Mouse (Mus musculus): ENCODE results near the gene Orm2. TPM values are rescaled to one million over a fixed set of nuclear protein-coding genes. Genes with fewer than 3 reads are reported as not detected.

The Orm2 gene
- polyA plus RNA-seq, 1 experiment from 2014 or later, result not detected

DNA sequence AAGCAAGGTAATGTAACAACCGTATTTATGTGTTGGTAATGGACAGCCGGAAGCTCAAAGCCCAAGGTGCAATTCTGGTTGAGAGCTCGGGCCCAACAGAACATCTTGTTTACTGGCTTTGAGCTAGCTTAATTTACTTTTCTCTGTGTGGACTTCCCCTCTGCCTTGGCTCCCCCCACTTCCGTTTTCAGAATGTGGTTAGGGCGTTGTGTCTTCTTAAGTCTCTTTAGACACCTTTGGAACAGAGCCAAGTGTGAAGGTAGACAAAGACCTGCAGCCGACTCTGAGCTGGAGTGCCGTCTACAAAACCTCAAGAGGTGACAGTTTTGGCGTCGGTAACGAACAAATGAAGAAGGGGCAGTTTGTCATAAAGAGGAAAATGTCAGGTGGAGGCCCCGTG lies 23.5 kb downstream of the Orm2 start:
- H3K4me3 ChIP-seq (ENCODE audit: low read depth, low read length), result no peak overlapping the region
- H3K27me3 ChIP-seq (ENCODE audit: control insufficient read depth, insufficient read depth, low read depth, low read length), result no peaks in the 10 kb centered on the region
- peaks cover 56% of the 10 kb centered on the region for H3K4me1 ChIP-seq (ENCODE audit: control insufficient read depth, low read depth, low read length)
- ATAC-seq (ENCODE audit: low read depth), result no peak
- 35% methylated on average over 11 of the region's 11 CpGs for WGBS (ENCODE audit: insufficient replicate concordance)
- no peaks in the 10 kb centered on the region for H3K9me3 ChIP-seq (replicated peaks; ENCODE audit: control insufficient read depth, low read length)
- 0 out of 2 replicates have a peak, but pooled peaks cover 2% of the 10 kb centered on the region for H3K36me3 ChIP-seq (ENCODE audit: control insufficient read depth, insufficient read depth)
- H3K4me2 ChIP-seq (ENCODE audit: low read depth, low read length), result no peak overlapping the region
- peak overlapping the region; percentile 34; the same call in 1 of the 2 replicates for H3K9ac ChIP-seq (ENCODE audit: low read depth, low read length)
- peak overlapping the region; percentile 56 for H3K27ac ChIP-seq (ENCODE audit: low read length)

DNA sequence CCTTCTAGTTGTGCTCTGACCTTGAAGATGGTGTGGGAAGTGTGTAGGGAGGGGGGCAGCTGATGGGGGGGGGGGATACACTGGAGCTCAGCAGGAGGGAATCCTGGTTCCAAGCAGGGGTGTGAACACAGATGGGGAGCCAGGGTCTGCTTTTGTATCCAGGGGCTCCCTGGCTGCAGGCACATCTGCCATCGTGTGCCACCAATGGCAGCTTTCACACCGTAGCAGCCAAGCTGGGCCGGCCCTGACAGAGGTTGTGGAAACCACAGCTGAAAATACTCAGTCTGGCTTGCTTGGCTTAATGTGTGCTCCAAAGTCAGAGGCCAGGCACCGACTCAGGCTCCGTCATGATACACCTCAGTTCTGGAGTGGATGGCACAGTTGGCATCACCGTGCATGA lies 25.8 kb downstream of the Orm2 start:
- WGBS (ENCODE audit: insufficient replicate concordance), result 84% methylated on average over 6 of the region's 6 CpGs
- no peaks in the 10 kb centered on the region for H3K27me3 ChIP-seq (ENCODE audit: control insufficient read depth, insufficient read depth, low read depth, low read length)
- H3K4me1 ChIP-seq (ENCODE audit: control insufficient read depth, low read depth, low read length), result peaks cover 48% of the 10 kb centered on the region
- no peaks in the 10 kb centered on the region for H3K36me3 ChIP-seq (ENCODE audit: control insufficient read depth, insufficient read depth)
- no peak overlapping the region for H3K9ac ChIP-seq (ENCODE audit: low read depth, low read length)
- no peak for ATAC-seq (ENCODE audit: low read depth)
- H3K9me3 ChIP-seq (replicated peaks; ENCODE audit: control insufficient read depth, low read length), result no peaks in the 10 kb centered on the region
- no peak overlapping the region for H3K4me3 ChIP-seq (ENCODE audit: low read depth, low read length)
- no peak overlapping the region for H3K4me2 ChIP-seq (ENCODE audit: low read depth, low read length)
- H3K27ac ChIP-seq (ENCODE audit: low read length), result no peak overlapping the region

DNA sequence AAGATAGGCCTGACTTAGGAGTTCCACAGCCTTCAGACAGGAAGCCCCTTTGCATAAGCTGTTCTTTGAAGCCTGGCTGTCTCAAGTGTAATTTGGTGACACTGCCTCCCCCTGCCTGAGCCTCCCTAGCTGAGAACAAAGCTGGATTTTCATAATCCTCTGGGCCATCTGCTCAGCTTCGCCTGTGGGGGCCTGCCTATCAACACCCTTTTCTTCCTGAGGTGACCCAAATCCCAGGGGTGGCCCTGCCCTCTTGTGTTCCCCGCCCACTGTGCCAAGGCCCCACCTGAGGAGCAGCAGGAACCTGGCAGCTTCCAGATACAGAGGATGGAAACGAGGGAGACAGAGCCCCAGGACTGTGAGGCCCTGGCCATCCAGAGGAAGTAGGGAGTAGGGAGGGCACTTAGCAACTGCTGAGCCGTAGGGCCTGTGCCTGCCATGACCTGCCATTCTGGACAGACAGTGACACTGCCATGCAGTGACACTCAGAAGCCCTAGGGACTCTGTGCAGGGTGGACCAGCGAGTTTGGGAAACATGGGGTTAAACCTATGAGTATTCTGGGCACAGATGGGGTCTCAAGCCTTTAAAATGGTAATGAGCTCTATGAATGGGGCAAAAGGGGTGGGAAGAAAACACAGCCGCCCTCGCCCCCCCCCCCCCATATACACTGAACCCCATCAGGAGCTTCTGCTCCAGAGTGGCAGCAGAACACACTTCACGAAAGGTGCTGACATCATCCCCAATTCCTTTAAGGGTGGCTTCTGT lies 27.1 kb downstream of the Orm2 start:
- H3K4me2 ChIP-seq (ENCODE audit: low read depth, low read length), result no peak overlapping the region
- H3K27me3 ChIP-seq (ENCODE audit: control insufficient read depth, insufficient read depth, low read depth, low read length), result no peaks in the 10 kb centered on the region
- peaks cover 35% of the 10 kb centered on the region for H3K4me1 ChIP-seq (ENCODE audit: control insufficient read depth, low read depth, low read length)
- 38% methylated on average over 8 of the region's 8 CpGs for WGBS (ENCODE audit: insufficient replicate concordance)
- no peak overlapping the region for H3K27ac ChIP-seq (ENCODE audit: low read length)
- H3K36me3 ChIP-seq (ENCODE audit: control insufficient read depth, insufficient read depth), result no peaks in the 10 kb centered on the region
- no peak overlapping the region for H3K4me3 ChIP-seq (ENCODE audit: low read depth, low read length)
- H3K9me3 ChIP-seq (replicated peaks; ENCODE audit: control insufficient read depth, low read length), result no peaks in the 10 kb centered on the region
- ATAC-seq (ENCODE audit: low read depth), result 0 out of 2 replicates have a peak, but pooled peaks have one; percentile 7
- no peak overlapping the region for H3K9ac ChIP-seq (ENCODE audit: low read depth, low read length)

DNA sequence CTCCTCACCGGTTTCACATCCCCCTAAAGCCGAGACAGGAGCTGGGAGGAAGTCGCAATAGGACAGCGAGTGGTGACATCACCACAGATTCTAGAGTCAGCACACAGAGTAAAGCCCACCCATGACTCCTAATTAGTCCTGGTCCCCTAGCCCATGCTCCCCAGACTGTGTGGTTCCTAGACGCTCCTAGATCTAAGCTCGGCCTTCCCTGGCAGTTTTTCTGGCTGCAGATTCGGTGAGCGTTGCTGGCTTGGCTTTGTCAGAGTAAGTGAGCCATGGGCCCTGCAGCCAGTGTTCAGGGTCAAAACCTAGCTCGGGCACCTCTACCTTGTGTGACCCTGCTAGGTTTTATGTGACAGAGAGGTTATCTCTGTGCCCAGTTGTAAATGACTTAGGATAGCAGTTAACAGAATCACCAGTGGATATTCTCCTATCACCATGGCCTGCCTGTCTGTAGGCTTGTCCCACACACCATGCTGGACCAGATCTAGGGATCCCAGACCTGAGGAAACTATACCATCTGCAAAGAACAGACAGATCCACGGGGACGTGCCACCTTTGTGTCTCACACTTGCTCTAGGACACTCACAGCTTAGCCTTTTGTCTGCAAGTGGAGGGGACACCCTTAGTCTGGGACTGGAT lies 27.8 kb downstream of the Orm2 start:
- Histone ChIP-seq H3K4me1 (ENCODE audit: control insufficient read depth, low read depth, low read length) (peaks cover 32% of the 10 kb centered on the region), H3K4me3 (ENCODE audit: low read depth, low read length) (no peak overlapping the region), H3K4me2 (ENCODE audit: low read depth, low read length) (no peak overlapping the region), H3K27ac (ENCODE audit: low read length) (no peak overlapping the region), H3K9ac (ENCODE audit: low read depth, low read length) (no peak overlapping the region), H3K36me3 (ENCODE audit: control insufficient read depth, insufficient read depth) (no peaks in the 10 kb centered on the region), H3K9me3 (replicated peaks; ENCODE audit: control insufficient read depth, low read length) (no peaks in the 10 kb centered on the region), H3K27me3 (ENCODE audit: control insufficient read depth, insufficient read depth, low read depth, low read length) (no peaks in the 10 kb centered on the region)
- 60% methylated on average over 11 of the region's 11 CpGs for WGBS (ENCODE audit: insufficient replicate concordance)
- peak; percentile 31 for ATAC-seq (ENCODE audit: low read depth)

DNA sequence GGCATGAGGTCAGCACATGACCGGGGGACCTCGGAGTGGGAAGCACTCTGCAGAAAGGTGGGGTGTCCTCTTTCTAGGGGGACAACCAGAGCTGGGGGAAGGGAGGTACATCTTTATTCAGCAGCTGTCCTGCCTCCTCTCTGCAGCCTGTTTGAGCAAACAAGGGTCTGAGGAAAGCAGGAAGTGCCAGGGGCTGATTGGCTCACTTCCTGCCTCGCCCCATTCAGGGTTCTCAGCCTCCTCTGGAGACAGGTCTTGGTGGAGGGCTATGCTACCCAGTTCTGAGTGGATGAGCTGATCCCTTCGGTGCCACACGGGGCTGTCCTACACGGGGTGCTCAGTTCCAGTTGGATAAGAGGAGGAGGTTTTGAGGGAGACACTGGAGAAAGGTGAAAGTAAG lies 29.1 kb downstream of the Orm2 start:
- Histone ChIP-seq H3K27me3 (ENCODE audit: control insufficient read depth, insufficient read depth, low read depth, low read length) (no peaks in the 10 kb centered on the region), H3K4me3 (ENCODE audit: low read depth, low read length) (no peak overlapping the region), H3K4me2 (ENCODE audit: low read depth, low read length) (no peak overlapping the region; the same call in 1 of the 2 replicates), H3K9me3 (replicated peaks; ENCODE audit: control insufficient read depth, low read length) (no peaks in the 10 kb centered on the region), H3K9ac (ENCODE audit: low read depth, low read length) (no peak overlapping the region), H3K27ac (ENCODE audit: low read length) (peak overlapping the region; percentile 41), H3K4me1 (ENCODE audit: control insufficient read depth, low read depth, low read length) (peaks cover 26% of the 10 kb centered on the region), H3K36me3 (ENCODE audit: control insufficient read depth, insufficient read depth) (no peaks in the 10 kb centered on the region)
- 52% methylated on average over 6 of the region's 6 CpGs for WGBS (ENCODE audit: insufficient replicate concordance)
- no peak for ATAC-seq (ENCODE audit: low read depth)

DNA sequence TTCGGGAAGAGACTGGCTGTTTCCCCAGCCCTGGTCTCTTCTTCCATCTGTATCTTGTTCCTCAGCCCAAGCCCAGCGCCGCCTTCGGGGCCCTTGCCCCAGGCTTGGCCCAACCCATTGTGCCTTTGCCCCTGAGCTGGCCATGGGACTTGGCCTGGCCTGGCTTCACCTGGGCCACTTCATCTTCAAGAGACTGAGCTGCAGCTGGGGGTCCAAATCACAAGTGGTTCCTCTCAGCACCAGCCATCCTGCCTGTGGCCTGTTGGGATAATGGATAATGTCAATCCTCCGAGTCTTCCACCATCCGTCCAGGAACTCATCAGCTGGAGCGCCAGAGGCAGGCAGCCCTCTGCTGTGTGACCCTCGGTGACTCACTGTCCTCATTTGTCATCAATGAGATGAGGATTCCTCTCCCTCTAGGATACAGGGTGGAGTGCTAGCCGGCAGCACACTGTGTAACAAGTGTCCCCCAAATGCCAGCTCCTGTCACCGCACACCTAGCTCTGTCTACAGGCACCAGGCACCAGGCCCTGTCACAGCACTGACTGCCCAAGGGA lies 35.8 kb downstream of the Orm2 start:
- no peak overlapping the region for H3K4me3 ChIP-seq (ENCODE audit: low read depth, low read length)
- H3K27me3 ChIP-seq (ENCODE audit: control insufficient read depth, insufficient read depth, low read depth, low read length), result no peaks in the 10 kb centered on the region
- ATAC-seq (ENCODE audit: low read depth), result no peak
- H3K4me1 ChIP-seq (ENCODE audit: control insufficient read depth, low read depth, low read length), result peaks cover 26% of the 10 kb centered on the region
- no peak overlapping the region for H3K9ac ChIP-seq (ENCODE audit: low read depth, low read length)
- 77% methylated on average over 10 of the region's 10 CpGs for WGBS (ENCODE audit: insufficient replicate concordance)
- H3K36me3 ChIP-seq (ENCODE audit: control insufficient read depth, insufficient read depth), result no peaks in the 10 kb centered on the region
- H3K4me2 ChIP-seq (ENCODE audit: low read depth, low read length), result no peak overlapping the region
- no peaks in the 10 kb centered on the region for H3K9me3 ChIP-seq (replicated peaks; ENCODE audit: control insufficient read depth, low read length)
- no peak overlapping the region for H3K27ac ChIP-seq (ENCODE audit: low read length)

DNA sequence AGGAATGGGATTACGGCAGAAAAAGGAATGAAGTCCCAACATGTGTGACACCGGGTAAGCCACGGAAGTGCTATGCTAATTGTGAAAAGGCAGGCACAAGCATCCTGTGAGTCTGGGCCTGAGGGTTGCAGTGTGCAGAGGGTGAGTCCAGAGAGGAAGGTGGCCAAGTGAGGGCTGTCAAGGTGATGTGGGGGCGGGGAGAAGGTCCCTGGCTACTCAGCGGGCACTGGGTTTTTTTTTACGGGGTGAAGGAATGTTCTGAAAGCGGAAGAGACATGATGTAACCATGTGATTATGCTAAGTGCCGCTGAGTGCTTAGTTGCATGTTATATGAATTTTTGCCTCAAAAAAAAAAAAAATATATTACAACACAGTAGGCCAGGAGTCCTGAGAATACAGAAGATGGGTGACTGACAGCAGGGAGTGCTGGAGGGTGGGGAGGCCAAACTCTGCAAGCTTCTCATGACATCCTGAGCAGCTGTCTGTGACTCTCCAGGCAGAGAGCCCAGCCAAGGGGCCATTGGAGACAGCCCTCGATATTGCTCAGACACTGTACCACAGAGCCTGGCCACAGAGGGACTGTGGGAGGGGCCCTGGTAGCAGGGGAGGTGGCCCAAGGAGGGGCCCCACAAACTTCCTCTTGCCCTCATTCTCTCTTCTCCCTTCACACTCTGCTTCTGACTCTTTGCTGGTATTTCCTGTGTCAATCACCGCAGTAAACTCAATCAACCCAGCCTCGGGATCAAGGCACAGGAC lies 36.8 kb downstream of the Orm2 start:
- H3K4me1 ChIP-seq (ENCODE audit: control insufficient read depth, low read depth, low read length), result peaks cover 36% of the 10 kb centered on the region
- peak; percentile 42 for ATAC-seq (ENCODE audit: low read depth)
- no peaks in the 10 kb centered on the region for H3K36me3 ChIP-seq (ENCODE audit: control insufficient read depth, insufficient read depth)
- H3K27me3 ChIP-seq (ENCODE audit: control insufficient read depth, insufficient read depth, low read depth, low read length), result no peaks in the 10 kb centered on the region
- 34% methylated on average over 11 of the region's 11 CpGs for WGBS (ENCODE audit: insufficient replicate concordance)
- H3K4me2 ChIP-seq (ENCODE audit: low read depth, low read length), result peak overlapping the region; percentile 21; the same call in 1 of the 2 replicates
- H3K9ac ChIP-seq (ENCODE audit: low read depth, low read length), result no peak overlapping the region
- H3K27ac ChIP-seq (ENCODE audit: low read length), result peak overlapping the region; percentile 11
- H3K4me3 ChIP-seq (ENCODE audit: low read depth, low read length), result peak overlapping the region; percentile 1; the same call in 1 of the 2 replicates
- H3K9me3 ChIP-seq (replicated peaks; ENCODE audit: control insufficient read depth, low read length), result no peaks in the 10 kb centered on the region

DNA sequence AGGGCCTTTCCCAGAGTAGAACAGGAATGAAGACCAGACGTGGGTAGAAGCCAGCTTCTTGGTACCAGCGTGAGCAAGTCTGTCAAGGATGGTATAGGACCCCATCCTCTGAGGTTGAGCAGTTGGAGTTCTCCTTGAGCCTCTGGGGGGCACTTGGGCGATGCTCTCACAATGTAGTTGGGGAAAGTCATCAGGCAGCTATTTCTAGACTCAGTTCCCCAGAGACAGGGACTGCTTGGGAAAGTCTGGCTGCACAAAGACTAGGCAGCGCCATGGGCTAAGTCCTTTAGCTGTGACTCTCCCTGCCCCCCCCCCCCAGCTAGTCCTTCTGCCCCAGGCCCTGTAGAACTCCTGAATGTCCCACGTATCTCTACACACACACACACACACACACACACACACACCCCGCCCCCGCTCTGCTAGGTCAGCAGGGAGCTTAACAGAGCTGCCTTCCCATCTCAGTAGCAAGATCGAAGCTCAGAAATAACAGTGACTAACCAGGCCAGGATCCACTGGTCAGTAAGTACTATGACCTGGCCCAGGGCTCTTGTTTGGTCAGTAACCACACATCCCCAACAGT lies 37.5 kb downstream of the Orm2 start:
- Histone ChIP-seq H3K9ac (ENCODE audit: low read depth, low read length) (no peak overlapping the region), H3K9me3 (replicated peaks; ENCODE audit: control insufficient read depth, low read length) (no peaks in the 10 kb centered on the region), H3K4me1 (ENCODE audit: control insufficient read depth, low read depth, low read length) (peaks cover 43% of the 10 kb centered on the region), H3K36me3 (ENCODE audit: control insufficient read depth, insufficient read depth) (no peaks in the 10 kb centered on the region), H3K4me3 (ENCODE audit: low read depth, low read length) (peak overlapping the region; percentile 1; the same call in 1 of the 2 replicates), H3K27ac (ENCODE audit: low read length) (peak overlapping the region; percentile 11), H3K27me3 (ENCODE audit: control insufficient read depth, insufficient read depth, low read depth, low read length) (no peaks in the 10 kb centered on the region), H3K4me2 (ENCODE audit: low read depth, low read length) (peak overlapping the region; percentile 1; the same call in 1 of the 2 replicates)
- 40% methylated on average over 8 of the region's 8 CpGs for WGBS (ENCODE audit: insufficient replicate concordance)
- no peak for ATAC-seq (ENCODE audit: low read depth)
